In genomic region chr3:80331776-80332175, GRCm38 (mm10) we compare ENCODE assay signal across 31 mouse cellular contexts.
DNase-seq lines count a peak whose midpoint lies in the region; ATAC-seq and TF ChIP-seq lines count a peak whose summit lies in the region.
"Had no signal": no experiment of that assay in that cellular context is flagged by ENCODE, and none has a peak within 500 bp of the region (broad histone marks: within the 10 kb centered on the region; RNA-seq: fewer than 3 reads in every experiment).

No protein-coding gene starts in this region.

- peak overlapping the region; percentile 48 for H3K27ac ChIP-seq in forebrain, embryonic 15.5 days (replicated peaks)
- H3K27ac ChIP-seq in forebrain, embryonic 10.5 days, result no peak overlapping the region
- H3K27ac ChIP-seq in left cerebral cortex, adult 2 months, result 0 out of 2 replicates have a peak overlapping the region, but pooled peaks have one; percentile 24
- H3K27ac ChIP-seq in midbrain, embryonic 15.5 days, result peak overlapping the region; percentile 34
- no peak overlapping the region for H3K27ac ChIP-seq in heart, embryonic 12.5 days (ENCODE audit: poor library complexity, severe bottlenecking)
- H3K27ac ChIP-seq: embryonic facial prominence, embryonic 13.5 days; gastrocnemius, adult 2 months; heart, adult 2 months; heart, embryonic 13.5 days; hindbrain, postnatal 0 days; intestine, embryonic 15.5 days; kidney, postnatal 0 days; limb, embryonic 10.5 days; limb, embryonic 15.5 days; liver, embryonic 15.5 days; stomach, postnatal 0 days had no signal

- 57% methylated on average over 3 of the region's 3 CpGs for WGBS in forebrain, embryonic 15.5 days
- WGBS in forebrain, embryonic 10.5 days, result 84% methylated on average over 3 of the region's 3 CpGs
- 67% methylated on average over 3 of the region's 3 CpGs for WGBS in midbrain, embryonic 15.5 days
- WGBS in heart, embryonic 12.5 days, result 61% methylated on average over 3 of the region's 3 CpGs

- no peaks in the 10 kb centered on the region for H3K27me3 ChIP-seq in forebrain, embryonic 15.5 days
- H3K27me3 ChIP-seq in forebrain, embryonic 10.5 days (ENCODE audit: poor library complexity, severe bottlenecking), result no peaks in the 10 kb centered on the region
- H3K27me3 ChIP-seq in midbrain, embryonic 15.5 days (replicated peaks), result no peaks in the 10 kb centered on the region
- H3K27me3 ChIP-seq in heart, embryonic 12.5 days (replicated peaks), result no peaks in the 10 kb centered on the region
- H3K27me3 ChIP-seq: embryonic facial prominence, embryonic 13.5 days; heart, embryonic 13.5 days; intestine, embryonic 15.5 days; limb, embryonic 15.5 days; liver, embryonic 15.5 days had no signal

- TF ChIP-seq CTCF in left cerebral cortex, adult 2 months (IDR thresholded peaks at IDR 0.05), result no peak
- TF ChIP-seq CTCF in brain, embryonic 14.5 days (IDR thresholded peaks at IDR 0.05; ENCODE audit: borderline replicate concordance, extremely low read depth, insufficient read depth, insufficient read length), result no peak

- no peak overlapping the region for H3K4me3 ChIP-seq in forebrain, embryonic 15.5 days
- H3K4me3 ChIP-seq in forebrain, embryonic 10.5 days, result no peak overlapping the region
- H3K4me3 ChIP-seq in left cerebral cortex, adult 2 months, result no peak overlapping the region
- H3K4me3 ChIP-seq in midbrain, embryonic 15.5 days, result no peak overlapping the region
- no peak overlapping the region for H3K4me3 ChIP-seq in heart, embryonic 12.5 days
- H3K4me3 ChIP-seq: embryonic facial prominence, embryonic 13.5 days; gastrocnemius, adult 2 months; heart, adult 2 months; heart, embryonic 13.5 days; intestine, embryonic 15.5 days; limb, embryonic 10.5 days; limb, embryonic 15.5 days; liver, embryonic 15.5 days had no signal

- DNase-seq in forebrain, embryonic 10.5 days (ENCODE audit: extremely low spot score, low spot score), result no peak
- DNase-seq in left cerebral cortex, adult 2 months (ENCODE audit: extremely low spot score in 1 of 2, low spot score in 2 of 2), result no peak
- no peak for DNase-seq in left cerebral cortex, postnatal 10 days (ENCODE audit: extremely low spot score in 1 of 2, low spot score in 2 of 2)
- DNase-seq in brain, embryonic 14.5 days (ENCODE audit: low read depth), result peak; percentile 78
- no peak for DNase-seq in heart, postnatal 36 days
- DNase-seq: adrenal gland, postnatal 10 days; cerebellum, adult 11-12 months; cerebellum, adult 9-11 months; gastrocnemius, adult 2 months; gastrocnemius, postnatal 36 days; heart, adult 2 months; heart, postnatal 10 days; kidney, adult 8-10 months; lung, embryonic 14.5 days; lung, postnatal 14 days; right cerebral cortex, postnatal 4 days; thymus, adult 18-20 months; thymus, postnatal 25 days had no signal

- intact Hi-C loops in left cerebral cortex, adult 2 months (cut with DNase I), result no loop called here
- intact Hi-C loops in left cerebral cortex, postnatal 10 days (cut with DNase I), result no loop called here
- intact Hi-C loops in heart, postnatal 36 days (cut with DNase I), result no loop called here

- no peaks in the 10 kb centered on the region for H3K36me3 ChIP-seq in forebrain, embryonic 15.5 days
- no peaks in the 10 kb centered on the region for H3K36me3 ChIP-seq in forebrain, embryonic 10.5 days (replicated peaks)
- H3K36me3 ChIP-seq in midbrain, embryonic 15.5 days (replicated peaks), result no peaks in the 10 kb centered on the region
- H3K36me3 ChIP-seq in heart, embryonic 12.5 days, result no peaks in the 10 kb centered on the region
- H3K36me3 ChIP-seq: embryonic facial prominence, embryonic 13.5 days; heart, embryonic 13.5 days; intestine, embryonic 15.5 days; limb, embryonic 10.5 days; limb, embryonic 15.5 days; liver, embryonic 15.5 days had no signal

- peak; percentile 63 for ATAC-seq in forebrain, embryonic 15.5 days (replicated peaks)
- no peak for ATAC-seq in midbrain, embryonic 15.5 days (replicated peaks)
- no peak for ATAC-seq in heart, embryonic 12.5 days (ENCODE audit: insufficient number of reproducible peaks, low FRiP score)
- ATAC-seq: hindbrain, postnatal 0 days; intestine, embryonic 15.5 days; Patski had no signal

- no peak for TF ChIP-seq POLR2A in brain, embryonic 14.5 days (IDR thresholded peaks at IDR 0.05; ENCODE audit: borderline replicate concordance, extremely low read depth, insufficient read depth, insufficient read length, poor library complexity, severe bottlenecking)

- H3K9ac ChIP-seq in forebrain, embryonic 15.5 days (replicated peaks), result no peak overlapping the region
- H3K9ac ChIP-seq in midbrain, embryonic 15.5 days, result no peak overlapping the region
- H3K9ac ChIP-seq in heart, embryonic 12.5 days, result no peak overlapping the region
- H3K9ac ChIP-seq: embryonic facial prominence, embryonic 13.5 days; heart, embryonic 13.5 days; intestine, embryonic 15.5 days; limb, embryonic 15.5 days; liver, embryonic 15.5 days; lung, embryonic 14.5 days had no signal

- H3K4me2 ChIP-seq in forebrain, embryonic 15.5 days (replicated peaks), result no peak overlapping the region
- H3K4me2 ChIP-seq in midbrain, embryonic 15.5 days, result no peak overlapping the region
- H3K4me2 ChIP-seq in heart, embryonic 12.5 days, result no peak overlapping the region
- H3K4me2 ChIP-seq: embryonic facial prominence, embryonic 13.5 days; heart, embryonic 13.5 days; intestine, embryonic 15.5 days; limb, embryonic 15.5 days; liver, embryonic 15.5 days; lung, embryonic 14.5 days had no signal

- peaks cover 12% of the 10 kb centered on the region for H3K4me1 ChIP-seq in forebrain, embryonic 15.5 days
- peaks cover 8% of the 10 kb centered on the region; the same call in 1 of the 2 replicates for H3K4me1 ChIP-seq in forebrain, embryonic 10.5 days
- H3K4me1 ChIP-seq in midbrain, embryonic 15.5 days, result peaks cover 16% of the 10 kb centered on the region
- no peaks in the 10 kb centered on the region for H3K4me1 ChIP-seq in heart, embryonic 12.5 days (replicated peaks)
- H3K4me1 ChIP-seq: embryonic facial prominence, embryonic 13.5 days; heart, embryonic 13.5 days; intestine, embryonic 15.5 days; limb, embryonic 10.5 days; limb, embryonic 15.5 days; liver, embryonic 15.5 days had no signal

- H3K9me3 ChIP-seq in forebrain, embryonic 15.5 days, result no peaks in the 10 kb centered on the region
- H3K9me3 ChIP-seq in forebrain, embryonic 10.5 days, result no peaks in the 10 kb centered on the region
- H3K9me3 ChIP-seq in midbrain, embryonic 15.5 days, result no peaks in the 10 kb centered on the region
- no peaks in the 10 kb centered on the region for H3K9me3 ChIP-seq in heart, embryonic 12.5 days (replicated peaks)
- H3K9me3 ChIP-seq: embryonic facial prominence, embryonic 13.5 days; heart, embryonic 13.5 days; intestine, embryonic 15.5 days; limb, embryonic 10.5 days; limb, embryonic 15.5 days; liver, embryonic 15.5 days had no signal

Comparison
In these comparisons a context has a peak if more than half of its experiments do, and no peak if none do; other contexts are left out.
1. H3K27ac ChIP-seq: peak in forebrain, embryonic 15.5 days (single experiment), left cerebral cortex, adult 2 months (single experiment) and midbrain, embryonic 15.5 days (single experiment); none in forebrain, embryonic 10.5 days (single experiment) and heart, embryonic 12.5 days (single experiment).